Mouse (Mus musculus) thymus, adult 2 months (tissue): ENCODE measurements at regions not wholly inside any gene's neighbourhood (a gene's known extent, or its start where the extent isn't known, plus 50 kb on each side); places are given as distances from the start of the nearest gene placed in this dataset.

Experiments
- DNase-seq: peaks from one replicate; pipeline ENCODE4 v3.0.0; 2021
- H3K27ac ChIP-seq: fragments of 200-500 bp; 2 replicates; pipeline ENCODE4 v1.5.1; 2012; ENCODE audit warnings: low read length, control low read depth; ENCODE audit not compliant: control insufficient read depth, insufficient read depth
- H3K27me3 ChIP-seq: fragments of 200-500 bp; 2 replicates; pipeline ENCODE4 v1.6.1; 2012; ENCODE audit warnings: mild to moderate bottlenecking, low read length, moderate library complexity, mixed read lengths; ENCODE audit not compliant: control insufficient read depth, insufficient read depth
- H3K36me3 ChIP-seq: fragments of 200-500 bp; 2 replicates; pipeline ENCODE4 v1.6.1; 2012; ENCODE audit warnings: mild to moderate bottlenecking, low read length, moderate library complexity; ENCODE audit not compliant: control insufficient read depth, insufficient read depth
- H3K4me1 ChIP-seq: fragments of 200-500 bp; replicated peaks from 2 replicates; pipeline ENCODE4 v1.6.1; 2012; ENCODE audit warnings: low read length; ENCODE audit not compliant: control insufficient read depth, insufficient read depth
- H3K4me3 ChIP-seq: fragments of 200-500 bp; 2 replicates; pipeline ENCODE4 v1.5.1; 2012; ENCODE audit warnings: mild to moderate bottlenecking, low read length, control low read depth, moderate library complexity; ENCODE audit not compliant: control insufficient read depth, insufficient read depth
- CTCF ChIP-seq: fragments of 200-500 bp; IDR thresholded peaks from 2 replicates; pipeline ENCODE4 v1.5.1; 2012; ENCODE audit warnings: mild to moderate bottlenecking, control low read depth, low read length, moderate library complexity, borderline replicate concordance; ENCODE audit not compliant: control insufficient read depth, poor library complexity, insufficient read depth; ENCODE audit errors: extremely low read depth
- POLR2A ChIP-seq: fragments of 200-500 bp; IDR thresholded peaks from 2 replicates; pipeline ENCODE4 v1.6.1; 2012; ENCODE audit warnings: mild to moderate bottlenecking, low read length, control low read depth, moderate library complexity; ENCODE audit not compliant: control insufficient read depth, poor library complexity, insufficient read depth; ENCODE audit errors: extremely low read depth
- WGBS: fragments of 180-500 bp; shearing (Covaris S2); methylation state at CpG from one replicate; pipeline ENCODE4 v1.1.7; 2018; 5-methylcytosine and 5-hydroxymethylcytosine counted together

GRCm38 (mm10) chr5:118984251-118984650 is 423.8 kb downstream of the Med13l start:
- H3K36me3 ChIP-seq: no peaks in the 10 kb centered on the region
- no peaks in the 10 kb centered on the region for H3K27me3 ChIP-seq
- no peaks in the 10 kb centered on the region for H3K4me1 ChIP-seq
- no peak overlapping the region for H3K27ac ChIP-seq
- no peak for DNase-seq
- no peak for TF ChIP-seq POLR2A
- TF ChIP-seq CTCF: no peak
- 89% methylated on average over 3 of the region's 3 CpGs for WGBS
- H3K4me3 ChIP-seq: no peak overlapping the region

GRCm38 (mm10) chr5:118984797-118985408 is 424.4 kb downstream of the Med13l start:
- H3K27ac ChIP-seq: no peak overlapping the region

GRCm38 (mm10) chr5:118987376-118988000 is 427.0 kb downstream of the Med13l start:
- Histone ChIP-seq H3K27ac (no peak overlapping the region), H3K36me3 (no peaks in the 10 kb centered on the region), H3K4me3 (no peak overlapping the region), H3K27me3 (no peaks in the 10 kb centered on the region), H3K4me1 (no peaks in the 10 kb centered on the region)
- TF ChIP-seq POLR2A (no peak), CTCF (no peak)
- 78% methylated on average over 10 of the region's 10 CpGs for WGBS
- no peak for DNase-seq

More at GRCm38 (mm10) chr5:118984797-118985408, 424.4 kb downstream of the Med13l start:
- H3K4me3 ChIP-seq: no peak overlapping the region
- no peaks in the 10 kb centered on the region for H3K27me3 ChIP-seq
- no peaks in the 10 kb centered on the region for H3K36me3 ChIP-seq
- WGBS: 84% methylated on average over 9 of the region's 9 CpGs
- DNase-seq: no peak
- TF ChIP-seq CTCF (no peak), POLR2A (no peak)
- H3K4me1 ChIP-seq: no peaks in the 10 kb centered on the region

- 28% methylated on average over 15 of the region's 15 CpGs for WGBS
- H3K27me3 ChIP-seq: no peaks in the 10 kb centered on the region
Measured at GRCm38 (mm10) chr5:118999124-118999523, 438.6 kb downstream of the Med13l start.

GRCm38 (mm10) chr5:119005825-119006471 is 445.5 kb downstream of the Med13l start:
- 14% methylated on average over 34 of the region's 34 CpGs for WGBS
- TF ChIP-seq CTCF: no peak
- TF ChIP-seq POLR2A: no peak
- H3K4me1 ChIP-seq: no peaks in the 10 kb centered on the region

More at GRCm38 (mm10) chr5:118999124-118999523, 438.6 kb downstream of the Med13l start:
- H3K4me3 ChIP-seq: no peak overlapping the region
- H3K4me1 ChIP-seq: no peaks in the 10 kb centered on the region
- TF ChIP-seq POLR2A: no peak
- TF ChIP-seq CTCF: no peak
- DNase-seq: no peak
- no peaks in the 10 kb centered on the region for H3K36me3 ChIP-seq
- H3K27ac ChIP-seq: no peak overlapping the region

GRCm38 (mm10) chr5:119010048-119010447 is 449.6 kb downstream of the Med13l start:
- H3K4me1 ChIP-seq: no peaks in the 10 kb centered on the region
- no peaks in the 10 kb centered on the region for H3K36me3 ChIP-seq
- H3K4me3 ChIP-seq: no peak overlapping the region
- DNase-seq: no peak
- TF ChIP-seq POLR2A: no peak
- TF ChIP-seq CTCF: no peak
- WGBS: 29% methylated on average over 14 of the region's 14 CpGs
- no peak overlapping the region for H3K27ac ChIP-seq
- H3K27me3 ChIP-seq: no peaks in the 10 kb centered on the region

More at GRCm38 (mm10) chr5:119005825-119006471, 445.5 kb downstream of the Med13l start:
- no peak overlapping the region for H3K27ac ChIP-seq
- H3K36me3 ChIP-seq: no peaks in the 10 kb centered on the region
- no peak overlapping the region for H3K4me3 ChIP-seq
- no peaks in the 10 kb centered on the region for H3K27me3 ChIP-seq
- DNase-seq: no peak
